Mouse (Mus musculus) left cerebral cortex, postnatal 4 days (tissue): ENCODE measurements around the gene Rgmb. TPM values are rescaled to one million over a fixed set of nuclear protein-coding genes. Genes with fewer than 3 reads are reported as not detected.
A peak's percentile ranks its signal among the peaks of the same experiment; 100 is the strongest.

Source experiments
- DNase-seq: peaks from one replicate; pipeline ENCODE4 v3.0.0-alpha.2; 2022
- intact Hi-C: fragments of 180-260 bp; cut with DNase I; formaldehyde crosslinking; loops from one replicate; pipeline ENCODE4 v1.15.1; 2025
- total RNA-seq, 2 experiments: library from RNA; stranded (reverse); gene quantifications; 2 replicates each; pipeline ENCODE4 v1.2.3; 2021

Gene Rgmb
- total RNA-seq, 2 experiments from 2014 or later: 87.3 to 108 TPM

DNA sequence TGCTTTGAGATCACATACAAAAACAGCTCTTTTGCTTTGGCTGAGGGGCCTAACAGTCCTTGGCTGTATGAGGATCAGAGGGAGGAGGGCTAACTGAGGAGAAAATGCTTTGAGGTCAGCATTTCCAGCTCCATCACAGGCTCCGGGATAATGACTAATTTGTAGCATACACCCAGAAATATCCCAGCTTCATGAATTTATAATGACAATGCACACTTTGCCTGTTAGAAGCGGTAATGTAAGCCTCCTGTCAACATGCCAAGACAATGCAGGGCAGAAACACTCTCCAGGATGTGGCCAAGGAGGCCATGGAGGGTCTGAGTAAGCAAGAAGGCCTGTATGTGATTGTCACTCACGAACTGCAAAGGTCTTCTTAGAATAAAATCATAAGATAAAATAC, 7.0 kb downstream of the Rgmb start:
- intact Hi-C loops: no loop called here
- DNase-seq: no peak

DNA sequence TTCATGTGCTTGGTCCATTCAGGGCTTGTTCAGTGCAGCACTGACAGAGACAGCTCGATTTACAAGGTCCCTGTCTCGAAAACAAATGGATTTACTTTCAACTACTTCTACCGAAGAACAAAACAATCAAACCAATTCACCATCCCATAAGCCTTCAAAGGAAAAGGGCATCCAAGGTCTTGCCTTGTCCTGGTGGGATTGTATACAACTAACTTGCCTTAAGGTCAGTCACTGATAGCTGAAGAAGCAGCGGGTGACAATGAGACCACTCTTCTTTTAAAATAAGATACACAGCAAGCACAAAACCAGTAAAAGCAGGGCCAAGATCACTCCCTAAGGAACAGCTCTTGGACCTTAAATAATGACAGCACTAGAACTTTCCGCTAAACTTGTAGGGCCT, 7.6 kb downstream of the Rgmb start:
- DNase-seq: no peak

DNA sequence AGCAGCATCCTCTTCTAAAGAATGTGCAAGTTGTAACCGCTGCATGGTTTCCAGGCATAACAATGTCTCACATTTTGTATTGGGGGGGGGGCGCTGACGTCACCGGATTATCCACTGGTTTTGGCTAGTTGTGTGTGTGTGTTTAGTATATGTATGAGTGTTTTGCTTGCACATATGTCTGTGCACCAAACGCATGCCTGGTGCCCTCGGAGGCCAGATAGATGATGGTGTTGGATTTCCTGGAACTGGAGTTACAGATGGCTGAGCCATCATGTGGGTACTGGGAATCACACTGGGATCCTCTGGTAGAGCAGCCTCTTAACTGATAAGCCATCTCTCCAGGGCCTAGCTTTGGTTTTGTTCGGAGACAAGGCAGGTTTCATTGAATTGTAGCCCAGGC, 8.5 kb downstream of the Rgmb start:
- intact Hi-C loops: no loop called here

More for the DNA sequence above, 7.6 kb downstream of the Rgmb start:
- intact Hi-C loops: no loop called here

DNA sequence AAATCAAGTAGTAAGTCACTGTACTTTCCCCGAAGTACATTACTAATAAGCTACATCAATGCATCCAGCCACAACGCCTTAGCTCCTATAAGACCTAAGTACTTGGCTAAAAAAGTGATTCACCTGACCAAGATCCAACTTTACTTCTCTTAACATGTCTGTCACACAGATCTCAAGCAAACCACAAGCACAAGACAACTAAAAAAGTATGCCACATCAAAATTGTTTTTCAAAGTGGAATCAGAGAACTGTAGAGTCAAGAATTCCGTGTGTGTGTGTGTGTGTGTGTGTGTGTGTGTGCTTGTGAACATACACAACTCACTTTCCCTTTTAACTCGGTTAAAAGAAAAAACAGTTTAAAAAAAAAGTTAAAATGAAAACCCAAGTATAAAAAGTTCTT, 9.1 kb downstream of the Rgmb start:
- intact Hi-C loops: no loop called here

More for the DNA sequence above, 8.5 kb downstream of the Rgmb start:
- DNase-seq: no peak

DNA sequence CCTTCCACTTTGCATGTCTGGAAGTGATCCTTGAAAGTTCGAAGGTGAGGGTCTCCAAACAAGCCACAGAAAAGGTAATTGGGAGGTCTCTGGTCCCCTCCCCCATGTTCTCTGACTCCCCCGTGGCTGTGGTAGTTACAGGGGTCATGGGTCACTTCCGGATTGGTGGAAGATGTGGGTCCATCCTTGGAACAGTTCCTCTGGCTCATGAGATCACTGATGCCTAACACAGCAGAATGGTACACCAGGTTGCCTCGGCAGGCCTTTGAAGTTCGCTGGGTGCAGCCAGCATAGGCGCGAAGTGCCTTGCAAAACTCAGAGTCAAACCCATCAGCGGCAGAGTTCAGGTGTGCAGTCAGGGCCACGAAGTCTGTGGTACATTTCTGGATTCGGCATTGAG, 10.1 kb downstream of the Rgmb start:
- no peak for DNase-seq
- intact Hi-C loops: no loop called here

More for the DNA sequence above, 9.1 kb downstream of the Rgmb start:
- no peak for DNase-seq

DNA sequence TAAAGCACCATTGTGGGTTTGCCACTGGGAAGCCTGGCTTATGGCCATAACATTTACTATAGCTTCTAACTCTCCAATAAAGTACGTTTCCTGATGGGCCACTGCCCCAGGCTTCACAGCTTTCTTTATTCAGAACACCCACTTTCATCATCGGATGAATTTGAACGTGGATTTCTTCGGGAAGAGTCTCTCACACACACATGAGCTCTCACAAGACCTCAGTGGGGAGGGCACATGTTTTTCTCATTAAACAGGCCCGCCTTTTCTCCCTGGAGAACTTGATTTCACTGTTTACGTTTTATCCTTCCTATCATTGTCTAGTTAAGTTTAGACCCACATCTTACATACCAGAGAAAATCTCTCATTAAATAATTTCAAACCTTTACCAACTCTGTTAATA, 10.7 kb downstream of the Rgmb start:
- DNase-seq: no peak
- intact Hi-C loops: no loop called here

DNA sequence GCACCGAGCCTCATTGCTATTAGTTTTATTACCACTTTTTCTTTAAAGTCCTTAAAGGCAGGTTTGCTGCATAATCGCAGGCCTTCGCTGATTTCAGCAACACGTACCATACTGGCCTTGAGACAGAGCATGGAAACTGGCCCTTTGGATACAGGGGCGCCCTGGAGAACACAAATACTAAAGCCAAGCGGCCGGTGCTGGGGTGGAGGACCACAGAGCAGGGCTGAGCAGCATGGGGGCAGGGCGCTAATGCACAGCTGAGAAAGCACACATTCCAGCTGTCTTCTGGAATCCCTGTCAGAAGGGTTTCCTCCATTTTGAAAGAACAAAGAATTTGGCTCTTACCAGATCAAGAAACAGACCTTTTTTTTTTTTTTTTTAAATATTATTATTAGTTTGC, 12.5 kb downstream of the Rgmb start:
- intact Hi-C loops: no loop called here

DNA sequence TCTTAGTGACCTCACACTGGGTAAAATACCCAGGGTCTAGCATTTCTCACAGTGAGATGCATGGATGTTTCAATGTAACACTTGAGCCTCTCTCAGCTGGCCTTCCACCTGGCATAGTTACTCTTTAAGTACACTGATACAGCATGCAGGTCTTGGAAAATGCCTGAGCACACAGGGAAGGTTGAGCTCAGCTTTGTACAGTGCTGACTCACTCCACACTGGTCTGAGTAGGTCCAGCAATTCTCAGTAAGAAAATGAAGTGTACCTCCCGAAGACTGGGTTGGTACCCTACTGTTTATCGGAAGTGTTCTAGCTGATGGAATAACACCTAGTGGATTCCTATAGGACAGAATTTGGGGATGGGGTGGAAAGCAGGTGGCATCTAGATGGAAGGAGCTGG, 13.2 kb downstream of the Rgmb start:
- DNase-seq: no peak
- intact Hi-C loops: no loop called here

More for the DNA sequence above, 12.5 kb downstream of the Rgmb start:
- DNase-seq: no peak

DNA sequence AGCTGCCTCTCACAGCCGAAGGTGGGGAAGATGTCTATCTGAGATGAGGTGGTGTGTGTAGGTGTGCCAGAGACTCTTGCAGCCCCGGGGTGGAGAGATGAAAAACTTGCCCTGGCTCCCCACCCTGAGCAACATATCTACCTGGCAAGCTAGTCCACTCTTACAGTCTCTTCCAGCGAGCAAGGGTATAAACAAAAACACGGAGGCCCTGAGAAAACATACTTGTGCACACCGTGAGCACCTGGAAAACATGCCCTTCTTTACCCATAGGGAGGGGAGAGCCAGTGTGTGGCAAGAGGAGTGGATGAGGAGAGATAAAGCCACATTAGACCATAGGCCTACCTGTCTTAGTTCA, 13.8 kb downstream of the Rgmb start:
- intact Hi-C loops: no loop called here
- no peak for DNase-seq

DNA sequence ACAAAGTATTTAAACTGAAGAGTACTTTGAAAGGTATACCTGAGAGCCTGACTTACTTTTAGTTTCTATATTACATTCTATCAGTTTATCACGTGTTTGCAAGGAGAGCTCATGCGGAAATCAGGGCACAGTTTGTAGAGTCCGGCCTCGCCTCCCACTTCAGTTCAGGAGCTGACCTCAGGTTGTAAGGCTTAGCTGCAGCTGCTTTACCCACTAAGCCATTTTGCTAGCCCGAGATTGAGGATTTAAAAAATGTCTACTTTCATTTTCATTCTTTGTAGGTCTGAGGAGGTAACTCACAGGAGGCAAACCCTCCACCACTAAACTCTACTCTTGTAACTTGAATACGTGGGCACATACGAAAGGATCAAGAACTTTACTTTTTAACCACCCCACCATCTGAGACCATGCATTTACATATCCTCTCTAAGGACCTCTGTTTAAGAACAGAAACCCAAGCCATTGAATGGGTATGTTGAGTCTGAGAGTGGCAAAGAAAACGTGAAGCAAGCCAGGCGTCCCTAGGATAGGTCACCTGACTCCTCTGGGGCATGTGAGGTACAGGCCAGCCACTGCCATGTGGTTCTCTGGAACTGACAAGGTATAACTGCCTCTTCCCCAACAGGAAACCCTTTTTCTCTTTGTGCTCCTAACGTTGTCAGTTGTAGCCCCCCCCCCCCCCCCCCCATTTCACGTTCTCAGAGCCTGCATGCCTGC, 14.3 kb downstream of the Rgmb start:
- intact Hi-C loops: no loop called here
- DNase-seq: no peak

DNA sequence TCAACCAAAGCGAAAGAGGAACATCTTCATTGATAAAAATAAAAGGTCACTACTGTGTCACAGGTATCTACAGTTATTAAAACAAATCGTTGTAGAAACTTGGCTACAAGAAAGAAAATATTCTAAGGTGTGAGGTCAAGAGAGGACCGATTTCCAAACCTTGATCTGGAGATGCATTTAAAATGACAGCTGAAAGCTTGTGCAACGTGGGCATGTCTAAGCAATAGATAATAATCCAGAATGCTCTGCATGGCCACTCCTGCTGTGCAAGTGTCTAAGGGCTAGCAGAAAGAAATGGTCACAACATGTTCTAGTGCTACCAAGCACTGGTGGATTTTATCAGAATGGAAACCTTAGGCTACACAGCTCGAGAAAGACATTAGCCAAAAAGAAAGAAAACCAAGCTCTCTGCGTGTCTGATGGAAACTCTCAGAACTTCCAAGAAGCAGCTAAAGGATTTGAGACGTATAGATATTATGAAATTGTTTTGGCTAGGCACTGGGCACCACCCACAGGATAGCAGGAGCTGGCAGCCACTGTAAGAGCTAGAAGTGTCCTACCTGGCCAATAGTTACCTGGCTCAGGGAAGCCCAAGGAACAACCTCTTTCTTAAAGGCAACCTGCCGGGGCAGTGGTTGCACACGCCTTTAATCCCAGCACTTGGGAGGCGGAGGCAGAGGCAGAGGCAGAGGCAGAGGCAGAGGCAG, 15.4 kb downstream of the Rgmb start:
- DNase-seq: no peak
- intact Hi-C loops: no loop called here

DNA sequence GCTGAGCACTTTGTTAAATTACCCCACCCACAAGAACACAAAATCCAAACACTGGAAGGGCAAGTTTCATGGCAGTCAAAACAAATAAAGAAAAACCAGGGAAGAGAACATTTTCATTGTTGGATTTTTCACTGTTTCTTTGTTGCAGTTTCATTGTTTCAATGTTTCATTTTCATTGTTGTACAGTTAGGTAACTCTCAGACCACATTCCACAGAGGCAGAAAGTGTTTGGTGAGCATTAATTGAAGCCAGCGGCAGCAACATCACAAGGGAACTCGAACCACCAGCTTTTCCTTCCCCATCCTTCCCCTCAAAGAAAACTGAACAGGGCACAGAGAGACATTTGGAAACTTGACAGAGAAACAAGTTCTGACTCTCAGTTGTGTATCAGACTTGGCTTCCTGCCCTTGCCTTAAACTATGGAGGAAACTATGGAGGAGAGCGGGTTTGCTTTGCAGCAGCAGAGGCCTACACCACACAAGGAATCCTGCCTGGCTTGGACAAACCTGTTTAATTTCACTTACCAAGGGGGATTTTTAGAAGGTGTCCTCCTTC, 17.1 kb downstream of the Rgmb start:
- DNase-seq: no peak
- intact Hi-C loops: no loop called here

DNA sequence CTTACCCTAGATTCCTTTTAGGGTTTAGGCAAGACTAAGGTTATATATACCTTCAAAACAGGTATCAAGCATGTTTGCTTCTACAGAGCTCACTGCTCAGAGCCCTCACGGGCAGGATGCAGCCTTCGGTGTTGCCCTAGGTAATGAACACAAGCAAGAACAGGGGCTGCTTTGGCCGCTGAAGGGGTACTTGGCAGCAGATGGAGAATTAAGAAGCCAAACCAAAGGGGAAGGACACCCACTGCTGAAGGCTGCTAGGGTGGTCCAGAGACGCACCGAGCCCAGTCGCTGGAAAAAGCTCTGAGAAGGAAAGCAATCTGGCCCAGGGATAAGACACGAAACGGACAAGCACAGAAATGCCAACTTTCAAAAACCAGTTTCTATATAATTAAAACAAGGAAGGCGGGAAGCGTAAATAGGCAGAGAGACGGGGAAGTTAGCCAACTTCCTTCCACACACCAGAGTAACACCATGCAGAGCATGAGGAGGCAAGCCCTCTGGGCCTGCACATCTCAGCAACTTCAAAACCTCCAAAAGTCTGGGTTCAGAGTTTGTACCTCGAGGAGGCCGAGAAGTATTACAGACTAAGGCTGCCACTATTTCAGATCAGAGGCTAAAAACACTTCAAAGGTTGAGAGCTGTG, 18.6 kb downstream of the Rgmb start:
- DNase-seq: peak; percentile 64
- intact Hi-C loops: no loop called here

DNA sequence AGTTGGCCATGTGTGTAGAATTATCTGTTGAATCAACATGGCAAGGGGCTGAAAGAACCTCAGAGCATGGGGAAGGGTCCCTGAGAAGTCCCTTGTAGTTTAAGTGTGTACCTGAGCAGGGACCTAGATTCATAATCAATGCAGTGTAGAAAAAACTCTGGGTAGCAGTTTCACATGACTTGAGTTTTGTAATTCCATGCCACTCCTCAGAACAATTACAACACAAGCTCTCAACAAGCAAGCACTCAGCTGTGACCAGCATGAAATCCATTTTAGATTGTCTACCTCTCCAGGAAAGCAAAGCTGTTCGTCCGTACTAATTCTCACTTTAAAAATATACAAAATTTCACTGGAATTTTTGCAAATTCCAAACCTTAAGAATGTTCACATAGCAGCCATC, 20.9 kb downstream of the Rgmb start:
- no peak for DNase-seq
- intact Hi-C loops: no loop called here

DNA sequence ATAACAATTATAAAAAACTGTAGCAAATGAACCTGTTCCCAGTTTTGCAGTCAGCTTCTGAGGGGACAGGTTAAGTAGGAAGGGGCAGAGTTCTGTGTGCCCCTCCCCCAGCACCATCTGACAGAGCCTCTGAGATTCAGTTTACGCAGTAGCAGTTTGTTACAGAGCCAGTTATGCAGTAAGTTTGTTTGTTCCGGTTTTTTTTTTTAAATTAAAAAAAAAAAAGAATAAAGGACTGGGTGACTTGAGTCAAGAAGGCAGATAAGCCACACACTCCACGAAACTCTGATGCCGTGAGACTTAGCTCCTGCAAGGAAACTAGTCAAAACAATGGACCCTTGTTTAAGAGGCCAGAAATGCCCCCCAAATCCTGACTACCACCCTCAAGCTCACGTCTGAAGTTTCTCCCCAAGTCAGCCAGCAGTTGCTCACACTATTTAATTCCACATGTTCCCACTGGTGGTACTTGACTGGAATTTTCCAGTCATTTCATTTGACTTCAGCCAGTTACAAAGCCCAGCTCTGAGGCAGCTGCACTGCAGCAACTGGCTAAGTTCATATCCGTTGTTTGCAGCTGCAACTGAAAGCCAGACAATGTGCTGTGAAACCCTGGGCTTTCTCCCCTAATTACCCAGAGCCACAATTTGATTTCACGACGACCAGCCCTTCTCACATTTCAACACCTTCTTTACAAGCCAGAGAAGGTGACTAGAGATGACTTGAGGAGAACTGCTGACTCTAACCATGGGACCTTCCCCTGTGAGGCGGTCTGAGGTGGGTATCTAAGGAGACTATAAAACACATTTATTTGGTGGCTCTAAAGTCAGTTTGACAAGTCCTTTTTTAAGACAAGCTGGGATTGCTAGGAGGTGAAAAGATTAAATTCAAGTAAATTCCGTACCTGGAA, 22.1 kb downstream of the Rgmb start:
- no peak for DNase-seq
- intact Hi-C loops: no loop called here

DNA sequence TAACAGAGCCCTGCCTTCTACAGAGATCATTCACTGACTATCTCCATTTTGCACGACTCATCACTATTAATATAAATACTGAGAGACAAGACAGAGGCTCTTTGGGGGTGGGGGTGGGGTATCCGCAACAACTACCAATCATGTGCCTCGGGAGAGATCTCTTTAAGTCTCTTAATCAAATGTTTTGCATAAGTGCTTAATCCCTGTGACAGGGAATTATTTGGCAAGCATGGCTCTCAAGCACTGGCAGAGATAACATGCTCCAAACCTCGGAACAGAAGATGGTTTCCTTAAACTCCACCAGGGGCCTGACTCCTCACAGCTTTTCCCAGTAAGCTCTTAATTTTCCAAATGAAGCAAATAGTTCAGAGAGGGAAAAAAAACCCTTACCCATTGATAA, 22.8 kb downstream of the Rgmb start:
- DNase-seq: no peak
- intact Hi-C loops: no loop called here

DNA sequence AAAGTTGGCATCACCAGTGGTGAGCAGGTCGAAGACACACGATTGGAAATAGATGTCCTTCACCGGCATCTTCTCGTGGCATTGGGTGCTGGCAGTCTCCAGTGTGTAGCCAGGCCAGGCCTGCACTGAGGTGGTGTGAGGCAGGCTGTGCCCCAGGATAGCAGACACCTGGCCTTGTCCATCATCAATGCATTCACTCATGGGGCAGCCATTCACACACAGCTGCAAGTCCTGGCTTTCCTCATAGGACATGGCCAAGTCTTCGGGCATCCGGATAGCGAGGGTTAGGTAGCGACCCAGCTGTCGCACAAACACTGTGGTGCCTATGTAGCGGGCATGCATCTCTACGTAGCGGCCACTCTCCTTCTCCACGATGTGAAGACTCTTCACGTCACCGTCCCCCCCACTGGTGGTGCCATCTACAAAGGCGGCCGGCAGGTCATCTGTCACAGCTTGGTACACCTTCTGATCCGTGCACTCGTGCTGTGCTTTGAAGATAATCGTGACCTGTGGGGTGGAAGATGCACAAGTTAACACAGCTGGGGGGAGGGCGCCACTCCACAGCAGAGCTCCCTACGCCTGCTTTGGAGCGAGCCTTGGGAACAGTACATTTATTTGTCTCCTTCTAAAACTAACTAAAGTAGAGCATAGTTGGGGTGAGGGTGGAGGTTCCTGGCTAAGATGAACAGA, 23.4 kb downstream of the Rgmb start:
- no peak for DNase-seq
- intact Hi-C loops: no loop called here

DNA sequence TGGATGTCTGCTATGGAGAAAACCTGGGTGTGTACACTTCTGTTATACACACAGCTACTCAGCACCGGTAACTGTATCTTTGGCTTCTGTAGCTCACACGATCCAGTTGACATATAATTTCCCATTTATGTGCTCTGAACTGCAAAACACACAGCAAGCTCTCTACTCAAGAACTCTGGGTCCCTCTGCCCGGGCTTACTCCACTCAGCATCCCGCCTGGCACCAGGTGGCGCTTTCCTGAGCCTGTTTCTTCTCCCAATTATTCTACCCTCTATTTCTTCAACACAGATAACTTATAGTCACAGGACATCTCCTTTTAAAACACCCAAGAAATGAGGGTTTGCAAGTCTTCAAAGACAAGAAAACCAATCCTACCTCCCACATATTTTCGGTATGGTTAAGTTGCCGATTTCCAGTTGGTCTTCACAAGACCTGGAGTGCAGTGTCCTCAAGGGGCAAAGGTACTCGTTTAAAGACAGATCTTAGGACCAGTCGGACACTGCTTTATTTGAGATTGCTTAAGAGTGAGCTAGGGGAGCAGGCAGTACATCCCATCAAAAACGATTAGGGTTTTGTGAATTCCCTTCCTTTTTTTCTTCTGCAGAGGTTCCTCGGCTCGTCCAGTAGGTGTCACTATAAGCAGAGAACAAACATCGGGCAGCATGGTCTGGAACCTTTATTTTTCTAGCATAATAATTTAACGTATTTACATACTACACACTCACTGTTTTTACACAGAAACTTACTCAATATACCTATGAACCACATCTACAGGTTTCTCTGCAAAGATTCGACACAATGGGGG, 26.6 kb downstream of the Rgmb start:
- DNase-seq: peak; percentile 29
- intact Hi-C loops: no loop called here

DNA sequence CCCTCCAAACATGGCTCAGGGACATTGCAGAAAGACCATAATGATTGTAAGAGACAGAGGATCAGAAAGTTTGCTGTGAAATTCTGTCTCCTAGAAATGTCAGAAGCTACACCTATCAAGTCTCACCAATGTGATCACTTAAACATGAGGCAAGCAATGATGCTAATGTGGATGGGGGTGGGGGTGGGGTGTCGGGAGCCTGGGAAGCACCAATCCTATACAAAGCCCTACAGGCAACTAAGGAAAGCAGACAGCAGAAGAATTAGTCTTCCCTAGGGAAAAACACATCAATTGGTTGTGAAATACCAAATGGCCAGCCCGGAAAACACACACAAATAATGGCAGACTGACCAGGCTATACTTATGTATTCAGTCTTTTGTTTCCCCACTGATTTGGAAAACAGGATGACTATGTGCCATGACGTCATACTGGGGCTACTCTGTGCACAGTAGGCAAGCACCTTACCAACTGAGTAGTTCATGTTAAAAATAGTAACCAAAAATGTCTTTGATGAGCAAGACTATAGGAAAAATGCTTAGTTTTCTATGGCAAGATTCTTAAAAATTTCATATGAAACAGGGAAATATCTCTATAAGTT, 31.5 kb downstream of the Rgmb start:
- intact Hi-C loops: no loop called here
- DNase-seq: no peak
